Mouse (Mus musculus) heart, embryonic 10.5 days (tissue): ENCODE measurements at regions not wholly inside any gene's neighbourhood (a gene's known extent, or its start where the extent isn't known, plus 50 kb on each side); places are given as distances from the start of the nearest gene placed in this dataset.

Experiments used
- DNase-seq: peaks from one replicate; pipeline ENCODE4 v3.0.0-alpha.2; 2017; ENCODE audit warnings: low spot score
- H3K27ac ChIP-seq: fragments of 300-500 bp; sonication (generic); 2 replicates; pipeline ENCODE4 v1.5.1; 2016; ENCODE audit warnings: mild to moderate bottlenecking
- H3K27me3 ChIP-seq: fragments of 300-500 bp; sonication (generic); 2 replicates; pipeline ENCODE4 v1.6.1; 2016; ENCODE audit warnings: mild to moderate bottlenecking; ENCODE audit not compliant: poor library complexity, insufficient read depth, severe bottlenecking
- H3K36me3 ChIP-seq: fragments of 300-500 bp; sonication (generic); 2 replicates; pipeline ENCODE4 v1.6.1; 2016; ENCODE audit warnings: mild to moderate bottlenecking, moderate library complexity
- H3K4me1 ChIP-seq: fragments of 300-500 bp; sonication (generic); 2 replicates; pipeline ENCODE4 v1.6.1; 2016; ENCODE audit warnings: mild to moderate bottlenecking
- H3K4me3 ChIP-seq: fragments of 300-500 bp; sonication (generic); 2 replicates; pipeline ENCODE4 v1.5.1; 2016; ENCODE audit warnings: mild to moderate bottlenecking, moderate library complexity
- H3K9me3 ChIP-seq: fragments of 300-500 bp; sonication (generic); 2 replicates; pipeline ENCODE4 v1.6.1; 2016; ENCODE audit warnings: mild to moderate bottlenecking, moderate library complexity
- WGBS: fragments of 180-500 bp; shearing (Covaris S2); methylation state at CpG from one replicate; pipeline ENCODE4 v1.1.7; 2016; 5-methylcytosine and 5-hydroxymethylcytosine counted together

DNA sequence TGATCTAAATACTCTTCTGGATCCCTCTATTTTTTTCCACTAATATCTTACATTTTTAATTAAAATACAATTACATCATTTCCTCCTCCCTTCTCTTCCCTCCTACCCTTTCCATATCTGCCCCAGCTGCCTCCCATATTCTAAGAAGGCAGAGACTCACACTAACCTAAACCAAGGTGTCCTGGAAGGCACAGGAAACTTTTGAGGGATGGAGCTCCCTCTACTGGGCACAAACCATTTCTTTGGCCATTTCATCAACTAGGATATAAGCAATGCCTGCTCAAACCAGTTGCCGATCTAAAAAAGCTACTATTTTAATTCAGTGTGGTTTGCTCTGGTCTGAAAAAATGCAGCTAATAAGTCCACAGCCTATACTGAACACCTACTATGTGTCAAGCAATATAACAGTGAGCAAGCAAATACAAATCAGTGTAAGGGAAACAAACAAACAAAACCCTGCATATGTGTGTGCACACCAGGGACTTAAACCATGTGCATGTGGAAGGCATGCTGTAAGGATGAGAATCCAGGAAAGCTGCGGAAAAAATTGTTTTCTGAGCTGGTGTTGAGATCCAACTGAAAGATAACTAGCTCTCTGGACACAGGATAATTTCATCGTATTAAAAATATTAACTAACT is 182.3 kb upstream of the Lmcd1 start:
- Histone ChIP-seq H3K27ac (no peak overlapping the region), H3K4me3 (no peak overlapping the region), H3K36me3 (no peaks in the 10 kb centered on the region), H3K4me1 (no peaks in the 10 kb centered on the region), H3K9me3 (no peaks in the 10 kb centered on the region), H3K27me3 (no peaks in the 10 kb centered on the region)
- WGBS, result 57% methylated on average over 3 of the region's 3 CpGs
- DNase-seq, result no peak

DNA sequence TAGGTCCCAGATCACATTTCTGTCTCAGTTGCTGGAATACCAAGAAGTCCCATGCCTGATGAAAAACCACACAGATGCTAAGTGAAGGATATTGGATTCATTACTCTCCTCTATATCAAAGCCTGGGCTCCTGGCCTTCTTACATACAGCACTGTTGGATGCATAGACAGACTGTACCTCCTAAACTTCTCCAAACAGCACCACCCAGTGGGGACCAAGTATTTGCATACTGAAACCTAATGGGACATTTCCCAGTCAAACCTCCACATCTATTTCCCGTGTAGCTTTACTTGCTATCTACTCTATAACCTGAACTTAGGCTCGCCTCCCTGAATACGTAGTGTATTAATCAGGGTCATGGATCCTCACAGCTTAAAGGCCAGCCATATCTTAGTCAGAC is 180.3 kb upstream of the Lmcd1 start:
- 75% methylated on average over 3 of the region's 3 CpGs for WGBS
- no peak overlapping the region for H3K4me3 ChIP-seq
- H3K36me3 ChIP-seq, result no peaks in the 10 kb centered on the region
- no peak overlapping the region for H3K27ac ChIP-seq
- no peaks in the 10 kb centered on the region for H3K9me3 ChIP-seq
- no peaks in the 10 kb centered on the region for H3K27me3 ChIP-seq
- DNase-seq, result no peak
- H3K4me1 ChIP-seq, result no peaks in the 10 kb centered on the region

DNA sequence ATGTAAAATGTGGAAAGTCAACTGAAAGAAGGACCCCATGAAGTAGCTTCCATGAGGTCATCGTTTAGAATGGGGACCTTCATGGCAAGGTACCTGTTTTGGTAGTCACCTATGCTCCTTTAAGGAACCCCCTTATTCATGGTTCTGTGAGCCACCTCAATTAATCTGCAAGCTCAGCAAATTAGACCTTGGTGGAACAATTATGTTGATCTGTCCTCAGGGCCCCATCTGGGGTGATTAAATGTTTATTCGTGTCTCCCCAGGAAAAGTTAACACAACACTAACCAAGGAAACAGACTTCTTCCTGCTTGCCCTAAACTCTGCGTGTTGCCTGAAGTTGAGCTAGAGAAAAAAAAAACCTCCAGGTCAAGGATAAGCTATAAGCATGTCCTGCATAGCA is 175.9 kb upstream of the Lmcd1 start:
- H3K27ac ChIP-seq, result no peak overlapping the region
- H3K27me3 ChIP-seq, result no peaks in the 10 kb centered on the region
- no peaks in the 10 kb centered on the region for H3K4me1 ChIP-seq
- H3K36me3 ChIP-seq, result no peaks in the 10 kb centered on the region
- WGBS, result 60% methylated on average over 3 of the region's 3 CpGs
- H3K4me3 ChIP-seq, result no peak overlapping the region
- no peak for DNase-seq
- H3K9me3 ChIP-seq, result no peaks in the 10 kb centered on the region

DNA sequence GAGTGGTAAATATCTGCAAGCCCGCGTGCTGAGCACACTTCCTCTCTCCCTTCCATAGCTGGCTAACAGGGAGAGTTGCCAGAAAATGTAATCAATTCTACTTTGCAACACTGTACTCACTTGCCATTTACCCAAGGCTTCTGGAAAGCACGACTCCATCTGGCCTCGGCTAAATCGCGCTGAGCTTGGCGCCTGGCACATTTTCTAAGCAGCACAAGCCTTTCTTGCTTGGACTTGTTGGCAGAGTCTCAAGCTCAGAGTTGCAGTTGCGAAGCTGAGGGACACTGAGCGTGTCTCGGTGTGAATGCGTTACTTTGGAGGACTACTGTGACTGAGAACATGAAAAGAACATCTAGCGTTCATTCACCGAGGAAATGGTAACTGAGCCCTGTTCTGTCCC is 164.9 kb upstream of the Lmcd1 start:
- no peaks in the 10 kb centered on the region for H3K9me3 ChIP-seq
- no peaks in the 10 kb centered on the region for H3K4me1 ChIP-seq
- WGBS, result 87% methylated on average over 13 of the region's 13 CpGs
- no peak overlapping the region for H3K4me3 ChIP-seq
- no peaks in the 10 kb centered on the region for H3K27me3 ChIP-seq
- H3K36me3 ChIP-seq, result no peaks in the 10 kb centered on the region
- DNase-seq, result no peak
- no peak overlapping the region for H3K27ac ChIP-seq

DNA sequence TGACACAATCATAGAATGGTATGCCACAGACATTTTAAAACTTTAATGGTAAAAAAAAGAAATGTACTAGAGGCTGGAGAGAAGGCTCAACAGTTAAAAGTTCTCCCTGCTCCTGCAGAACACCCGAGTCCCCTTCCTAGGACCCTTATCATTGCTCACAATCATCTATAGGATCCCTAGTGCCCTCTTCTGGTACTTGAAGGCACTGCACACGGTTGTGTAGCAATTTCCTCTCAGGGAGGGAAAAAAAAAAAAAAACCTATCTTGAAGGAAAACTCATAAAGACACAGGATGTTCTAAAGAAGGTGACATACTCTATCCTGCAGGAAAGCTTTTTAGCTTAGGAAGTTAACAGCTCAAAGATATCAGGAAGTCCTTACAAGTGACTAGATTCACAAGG is 154.4 kb upstream of the Lmcd1 start:
- no peak for DNase-seq
- no peak overlapping the region for H3K27ac ChIP-seq
- H3K36me3 ChIP-seq, result no peaks in the 10 kb centered on the region
- H3K9me3 ChIP-seq, result no peaks in the 10 kb centered on the region
- no peaks in the 10 kb centered on the region for H3K4me1 ChIP-seq
- H3K4me3 ChIP-seq, result no peak overlapping the region
- 25% methylated on average over 2 of the region's 2 CpGs for WGBS
- no peaks in the 10 kb centered on the region for H3K27me3 ChIP-seq

DNA sequence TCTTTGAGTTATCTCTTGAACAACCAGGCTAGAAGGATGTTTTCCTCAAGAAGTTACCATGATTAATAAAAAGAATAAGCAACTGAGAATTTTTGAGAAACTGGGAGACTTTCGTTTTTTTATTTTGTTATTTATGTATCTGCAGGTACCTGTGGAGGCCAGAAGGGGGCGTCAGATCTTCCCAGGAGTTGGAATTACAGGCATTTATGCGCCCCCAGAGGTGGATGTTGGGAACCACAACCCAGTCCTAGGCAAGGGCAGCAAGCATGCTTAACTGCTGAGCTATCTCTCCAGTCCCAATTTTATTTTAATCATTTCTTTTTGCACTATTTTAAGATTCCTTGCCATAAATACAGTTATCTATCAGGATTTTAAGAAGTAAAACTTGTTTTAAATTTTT is 140.0 kb upstream of the Lmcd1 start:
- H3K27ac ChIP-seq, result no peak overlapping the region
- H3K4me3 ChIP-seq, result no peak overlapping the region
- H3K36me3 ChIP-seq, result no peaks in the 10 kb centered on the region
- no peak for DNase-seq
- no peaks in the 10 kb centered on the region for H3K27me3 ChIP-seq
- H3K4me1 ChIP-seq, result no peaks in the 10 kb centered on the region
- no peaks in the 10 kb centered on the region for H3K9me3 ChIP-seq
- 13% methylated on average over 3 of the region's 3 CpGs for WGBS

DNA sequence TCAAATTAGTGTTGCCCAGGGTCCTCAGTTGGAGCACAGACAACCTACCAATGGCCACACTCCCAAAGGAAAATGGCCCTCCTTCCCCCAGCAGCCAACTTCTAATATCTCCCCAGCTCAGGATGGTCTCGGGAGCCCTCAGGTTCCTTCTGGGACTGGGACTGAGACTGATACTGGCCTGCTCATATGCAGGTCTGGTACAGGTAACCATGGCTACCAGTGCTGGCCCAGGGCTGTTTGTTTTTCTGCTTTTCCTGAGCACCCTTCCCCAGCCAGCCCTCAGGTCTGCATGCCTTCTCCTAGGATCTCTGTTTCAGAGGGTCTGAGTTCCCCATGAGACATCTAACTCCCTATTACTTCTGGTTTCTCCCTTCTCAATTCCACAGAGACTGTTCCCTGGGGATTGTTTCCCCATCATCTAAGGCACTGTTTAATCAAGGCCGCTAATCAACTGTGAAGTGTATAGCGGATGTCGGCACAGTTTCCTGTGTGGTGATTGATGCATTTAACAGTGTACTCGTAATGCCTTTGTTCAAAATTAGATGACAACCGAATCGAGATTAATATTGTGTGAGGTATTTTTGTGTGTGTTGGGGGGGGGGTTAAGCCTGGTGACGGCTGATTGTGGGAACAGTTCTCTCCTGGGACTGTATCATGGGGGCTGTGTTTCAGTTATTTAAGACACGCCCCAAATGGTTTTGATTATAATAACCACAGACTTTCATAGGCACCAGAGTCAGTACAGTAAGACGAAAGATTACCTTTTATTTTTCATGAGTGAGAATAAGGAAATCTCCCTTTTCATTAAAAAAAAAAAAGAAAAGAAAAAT is 120.8 kb upstream of the Lmcd1 start:
- Histone ChIP-seq H3K27ac (no peak overlapping the region), H3K4me1 (no peaks in the 10 kb centered on the region), H3K4me3 (no peak overlapping the region), H3K36me3 (no peaks in the 10 kb centered on the region), H3K27me3 (no peaks in the 10 kb centered on the region), H3K9me3 (no peaks in the 10 kb centered on the region)
- whole genome bisulfite sequencing, result 69% methylated on average over 10 of the region's 10 CpGs
- no peak for DNase-seq

DNA sequence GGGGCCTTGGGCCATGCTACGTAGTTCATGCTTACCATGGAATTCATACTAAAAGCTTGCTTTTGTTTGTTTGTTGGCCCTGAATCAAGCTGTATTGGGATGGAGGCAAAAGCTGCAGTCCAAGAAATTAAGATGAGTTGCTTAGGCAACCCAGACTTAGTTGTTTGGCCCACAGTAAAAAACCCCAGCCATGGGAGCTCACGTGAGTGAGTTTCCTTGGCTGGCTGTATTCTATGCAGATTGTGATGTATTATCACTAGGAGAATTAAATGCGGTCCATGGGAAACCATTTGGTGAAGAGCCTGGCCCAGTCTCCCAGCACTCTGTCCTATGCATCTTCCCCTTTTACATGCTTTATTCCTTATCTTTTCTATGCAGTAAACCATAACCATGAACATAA is 106.1 kb upstream of the Lmcd1 start:
- no peak for DNase-seq
- H3K4me1 ChIP-seq, result no peaks in the 10 kb centered on the region
- no peak overlapping the region for H3K4me3 ChIP-seq
- no peak overlapping the region for H3K27ac ChIP-seq
- H3K9me3 ChIP-seq, result no peaks in the 10 kb centered on the region
- H3K27me3 ChIP-seq, result no peaks in the 10 kb centered on the region
- 85% methylated on average over 3 of the region's 3 CpGs for WGBS
- H3K36me3 ChIP-seq, result no peaks in the 10 kb centered on the region

DNA sequence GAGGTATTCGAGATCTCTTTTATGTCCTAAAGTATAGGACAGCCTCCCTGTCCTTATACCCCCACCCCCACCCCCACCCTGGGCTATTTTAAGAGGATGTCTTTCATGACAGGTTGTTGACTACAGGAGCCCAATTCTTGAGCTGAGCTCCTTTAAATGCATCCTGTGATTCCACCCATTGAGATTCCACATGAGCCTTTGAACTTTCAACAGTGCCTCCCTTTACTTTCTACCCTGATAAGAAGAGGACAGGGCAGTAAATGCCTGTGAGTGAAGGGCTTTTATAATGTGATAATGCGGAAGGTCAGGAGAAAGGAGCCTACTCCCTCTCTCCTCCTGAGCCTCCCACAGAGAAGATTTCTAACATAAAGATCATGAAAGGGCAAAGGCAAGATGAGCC is 97.2 kb upstream of the Lmcd1 start:
- no peak for DNase-seq
- H3K9me3 ChIP-seq, result peaks cover 3% of the 10 kb centered on the region; the same call in 1 of the 2 replicates
- no peaks in the 10 kb centered on the region for H3K36me3 ChIP-seq
- 0 out of 2 replicates have a peak overlapping the region, but pooled peaks have one; percentile 36 for H3K27ac ChIP-seq
- no peaks in the 10 kb centered on the region for H3K27me3 ChIP-seq
- no peak overlapping the region for H3K4me3 ChIP-seq
- H3K4me1 ChIP-seq, result peaks cover 9% of the 10 kb centered on the region; the same call in 1 of the 2 replicates
- WGBS, result 17% methylated on average over 2 of the region's 2 CpGs

DNA sequence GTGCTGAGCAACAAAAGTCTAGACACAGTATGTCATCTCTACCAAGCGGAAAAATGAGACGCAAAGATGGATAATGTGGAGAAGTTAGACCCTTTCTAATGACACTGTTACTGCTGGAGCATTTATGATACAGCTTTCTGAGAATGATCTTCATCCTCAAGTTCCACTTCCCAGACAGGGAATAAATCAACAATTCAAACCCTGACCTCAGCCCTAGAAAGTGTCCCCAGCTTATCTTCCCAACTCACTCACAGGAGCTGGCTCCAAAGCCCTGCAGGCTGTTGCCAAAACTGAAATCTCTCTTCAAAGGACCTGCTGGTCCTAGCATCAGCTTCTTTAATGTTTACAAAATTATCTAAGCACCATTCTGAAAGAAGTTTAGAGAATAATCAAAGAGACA is 85.9 kb upstream of the Lmcd1 start:
- Histone ChIP-seq H3K27ac (no peak overlapping the region), H3K9me3 (no peaks in the 10 kb centered on the region), H3K4me1 (no peaks in the 10 kb centered on the region), H3K4me3 (no peak overlapping the region), H3K36me3 (no peaks in the 10 kb centered on the region), H3K27me3 (no peaks in the 10 kb centered on the region)
- DNase-seq, result no peak
- 91% methylated on average over 2 of the region's 2 CpGs for WGBS

DNA sequence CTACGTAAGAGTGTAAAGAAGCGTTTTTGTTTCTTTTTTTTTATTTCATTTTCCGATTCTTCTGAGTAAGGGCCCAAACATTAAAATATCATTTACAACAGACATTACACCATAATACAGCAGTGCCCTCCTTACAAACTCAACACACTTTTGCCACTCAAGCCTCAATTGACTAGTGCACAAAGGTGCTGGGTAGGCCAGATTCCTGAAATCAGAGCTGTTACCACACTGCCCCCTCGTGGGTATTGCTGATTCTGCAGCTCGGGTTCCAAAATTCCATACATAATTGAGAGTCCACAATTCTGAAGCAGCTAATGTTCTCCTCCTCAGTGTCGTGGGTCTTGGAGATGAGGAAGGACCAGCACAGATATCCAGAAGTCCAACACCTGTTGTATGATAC is 82.5 kb upstream of the Lmcd1 start:
- DNase-seq, result no peak

DNA sequence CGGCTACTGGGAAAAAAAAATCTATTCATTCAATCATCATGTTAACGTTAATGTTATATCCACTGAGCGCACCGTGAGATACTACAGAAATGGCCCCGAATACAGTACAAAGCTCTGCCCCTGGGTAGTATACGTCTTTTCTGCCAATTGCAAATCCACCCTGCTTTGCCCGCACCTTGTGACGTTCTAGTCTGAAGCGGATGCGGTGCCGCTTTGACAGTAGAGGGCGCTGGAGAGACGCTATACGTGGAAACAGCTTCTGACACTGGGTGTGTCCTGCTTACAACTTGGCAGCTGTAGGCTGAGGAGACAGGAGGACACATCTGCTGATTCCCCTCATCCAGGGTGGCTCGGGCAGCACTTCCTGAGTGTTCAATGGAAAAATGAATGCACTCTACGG is 76.1 kb upstream of the Lmcd1 start:
- 11% methylated on average over 16 of the region's 16 CpGs for WGBS
- H3K27ac ChIP-seq, result no peak overlapping the region
- H3K4me1 ChIP-seq, result no peaks in the 10 kb centered on the region; the same call in 1 of the 2 replicates
- peak; percentile 88 for DNase-seq
- peaks cover 11% of the 10 kb centered on the region; the same call in 1 of the 2 replicates for H3K27me3 ChIP-seq
- H3K4me3 ChIP-seq, result peak overlapping the region; percentile 23; the same call in 1 of the 2 replicates
- H3K36me3 ChIP-seq, result no peaks in the 10 kb centered on the region
- H3K9me3 ChIP-seq, result no peaks in the 10 kb centered on the region

More for the DNA sequence above, 82.5 kb upstream of the Lmcd1 start:
- no peak overlapping the region for H3K27ac ChIP-seq
- no peaks in the 10 kb centered on the region for H3K9me3 ChIP-seq
- 46% methylated on average over 6 of the region's 6 CpGs for WGBS
- H3K27me3 ChIP-seq, result no peaks in the 10 kb centered on the region
- H3K4me3 ChIP-seq, result no peak overlapping the region
- no peaks in the 10 kb centered on the region for H3K36me3 ChIP-seq
- no peaks in the 10 kb centered on the region for H3K4me1 ChIP-seq

DNA sequence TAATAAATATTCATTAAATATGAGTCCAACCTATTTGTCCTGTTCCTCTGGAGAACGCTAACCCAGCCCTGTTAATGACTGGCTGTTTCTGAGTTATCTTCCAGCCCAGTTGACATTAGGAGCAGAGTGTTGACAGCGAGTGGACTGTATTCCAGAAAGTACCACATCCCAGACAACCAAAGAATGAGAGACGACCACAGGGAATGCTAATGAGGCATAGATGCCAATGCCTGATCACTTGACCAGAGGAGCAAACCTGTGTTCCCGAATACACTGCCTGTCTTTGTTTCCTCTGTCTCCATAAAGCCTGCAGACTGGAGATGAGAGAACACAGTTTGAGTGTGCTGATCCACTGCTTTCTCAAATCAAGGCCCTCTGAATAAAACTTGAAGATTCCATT is 74.3 kb upstream of the Lmcd1 start:
- 65% methylated on average over 4 of the region's 4 CpGs for WGBS
- H3K36me3 ChIP-seq, result no peaks in the 10 kb centered on the region
- H3K27ac ChIP-seq, result no peak overlapping the region
- no peak overlapping the region for H3K4me3 ChIP-seq
- no peaks in the 10 kb centered on the region for H3K9me3 ChIP-seq
- peaks cover 9% of the 10 kb centered on the region for H3K4me1 ChIP-seq
- no peak for DNase-seq
- peaks cover 11% of the 10 kb centered on the region; the same call in 1 of the 2 replicates for H3K27me3 ChIP-seq
